Mouse (Mus musculus): Measurements from ENCODE around the gene Pdcl3.
"Not testable (repeated sequence)": the region's sequence is repeated elsewhere in the genome, so short reads cannot be mapped to it uniquely, and the experiment has no call there.

The Pdcl3 gene

GRCm38 (mm10) chr1:39025142-39025541 is 39.7 kb downstream of the Pdcl3 start:
- DNase-seq (ENCODE audit: low read depth, low spot score) = peak; percentile 65

DNA sequence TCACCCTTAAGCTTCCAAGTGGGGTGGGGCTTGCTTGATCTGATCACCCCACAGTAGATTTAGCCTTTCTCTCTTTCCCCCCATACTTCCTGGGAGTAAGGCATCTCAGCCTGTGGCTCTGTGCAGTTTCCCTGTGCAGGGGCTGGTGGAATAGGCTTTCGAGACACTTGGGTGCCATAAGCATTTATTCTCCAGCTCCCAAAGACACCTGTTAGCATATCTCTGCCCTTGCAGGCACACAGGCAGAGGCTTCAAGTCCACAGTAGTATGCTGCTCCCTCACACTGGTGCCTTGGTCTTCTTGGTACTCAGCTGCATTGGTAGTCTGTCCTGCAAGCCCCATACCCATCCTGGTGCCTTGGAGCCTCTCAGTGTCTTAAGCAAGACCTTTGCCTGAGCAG is 40.4 kb downstream of the Pdcl3 start:
- no peak for DNase-seq (ENCODE audit: low read depth, low spot score)

DNA sequence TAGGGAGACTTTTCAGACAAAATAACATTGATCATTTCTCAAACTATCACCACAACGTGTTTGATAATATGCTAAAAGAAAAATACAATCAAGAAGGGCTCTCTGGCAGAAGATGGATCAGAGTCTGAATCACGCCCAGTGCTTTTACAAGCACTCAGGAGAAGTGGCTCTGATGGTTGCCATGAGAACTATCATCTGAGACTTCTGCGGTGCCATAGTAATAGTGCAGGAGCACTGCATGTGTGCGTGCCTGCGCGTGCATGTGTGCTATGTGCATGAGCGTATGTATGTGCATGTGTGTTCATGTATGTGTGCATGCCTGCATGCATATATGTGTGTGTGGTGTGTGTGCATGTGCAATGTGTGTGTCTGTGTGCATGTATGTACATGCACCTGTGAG is 43.8 kb downstream of the Pdcl3 start:
- no peak for DNase-seq (ENCODE audit: low read depth, low spot score)

DNA sequence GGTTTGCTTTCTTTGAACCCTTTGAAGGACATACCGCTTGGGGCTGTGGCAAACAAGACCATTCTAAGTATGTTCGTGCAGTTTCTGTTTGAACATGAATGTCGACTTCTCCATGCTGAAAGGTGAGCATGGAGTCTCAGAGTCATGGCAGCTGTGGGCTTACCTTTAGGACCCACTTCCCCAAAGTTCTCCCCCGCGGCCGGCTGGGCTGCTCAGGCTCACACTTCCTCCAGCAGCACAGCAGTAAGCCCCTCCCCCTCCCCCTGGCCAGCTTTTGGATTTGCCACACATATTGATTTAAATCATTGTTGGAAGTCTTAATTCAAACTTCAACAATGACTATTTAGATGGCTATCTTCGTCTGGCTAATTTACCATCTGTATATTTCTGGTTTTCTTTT is 44.7 kb downstream of the Pdcl3 start:
- DNase-seq (ENCODE audit: low read depth, low spot score) = no peak

GRCm38 (mm10) chr1:39035817-39036216 is 50.4 kb downstream of the Pdcl3 start:
- DNase-seq (ENCODE audit: low read depth, low spot score) = no peak

GRCm38 (mm10) chr1:39042188-39042587 is 56.8 kb downstream of the Pdcl3 start:
- DNase-seq (ENCODE audit: low read depth, low spot score) = peak; percentile 16

DNA sequence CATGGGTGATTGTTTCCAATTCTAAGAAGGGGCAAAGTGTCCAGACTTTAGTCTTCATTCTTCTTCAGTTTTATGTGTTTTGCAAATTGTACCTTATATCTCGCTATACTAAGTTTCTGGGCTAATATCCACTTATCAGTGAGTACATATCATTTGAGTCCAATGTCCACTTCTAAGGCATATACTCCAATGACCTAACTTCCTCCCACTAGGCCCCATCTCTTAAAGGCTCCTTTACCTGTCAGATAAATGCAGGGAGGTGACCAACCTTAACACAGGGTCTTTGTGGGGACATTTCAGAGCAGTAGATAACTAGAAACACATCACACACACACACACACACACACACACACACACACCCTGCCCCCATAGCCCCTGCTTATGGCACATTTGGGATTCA is 59.0 kb downstream of the Pdcl3 start:
- DNase-seq (ENCODE audit: low read depth, low spot score) = not testable (repeated sequence)

GRCm38 (mm10) chr1:39046689-39047088 is 61.3 kb downstream of the Pdcl3 start:
- DNase-seq (ENCODE audit: low read depth, low spot score) = peak; percentile 28
